In the genomic region with DNA sequence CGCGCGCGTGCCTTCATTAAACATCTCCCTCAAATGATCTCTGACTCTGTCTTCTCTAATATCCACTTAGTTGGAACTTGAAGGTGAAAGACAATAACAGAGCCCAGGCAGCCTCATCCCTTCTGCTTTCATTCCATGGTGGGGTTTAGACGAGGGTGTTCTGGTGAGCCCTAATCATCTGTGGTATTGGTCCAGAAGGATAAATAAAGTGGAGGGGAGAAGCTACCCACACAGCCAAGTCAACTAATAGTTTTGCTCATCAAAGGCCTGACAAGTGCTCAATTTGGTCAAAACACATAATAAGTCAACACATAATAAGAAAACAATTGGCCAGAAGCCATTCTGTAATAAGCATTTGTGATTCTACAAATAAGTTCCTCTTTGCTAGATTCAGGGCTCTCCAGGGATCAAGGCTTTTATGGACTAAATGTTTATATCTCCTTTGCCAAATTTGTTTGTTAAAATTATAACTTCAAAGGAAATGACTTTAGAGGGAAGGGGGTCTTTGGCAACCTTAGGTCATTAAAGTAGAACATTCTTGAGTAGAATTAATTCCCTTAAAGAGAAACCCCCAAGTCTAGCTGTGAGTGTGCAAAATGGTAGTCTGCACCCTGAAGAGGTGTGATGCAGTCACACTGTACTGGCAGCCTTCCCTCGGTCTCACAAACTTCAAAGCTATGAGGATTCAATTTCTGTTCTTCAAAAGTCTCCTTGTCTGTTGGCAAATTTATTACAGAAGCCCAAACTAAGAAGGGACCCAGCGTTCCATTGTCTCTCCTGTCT, we compare ENCODE assay signal across 35 mouse cellular contexts.
"Had no signal": no experiment of that assay in that cellular context is flagged by ENCODE, and none has a peak within 500 bp of the region (broad histone marks: within the 10 kb centered on the region; RNA-seq: fewer than 3 reads in every experiment).

No protein-coding gene starts in this region.

- H3K9me3 ChIP-seq: heart, embryonic 10.5 days; heart, embryonic 12.5 days; heart, embryonic 13.5 days; heart, embryonic 15.5 days; hindbrain, embryonic 10.5 days; hindbrain, embryonic 12.5 days; hindbrain, embryonic 13.5 days; hindbrain, embryonic 15.5 days; intestine, embryonic 15.5 days; kidney, embryonic 15.5 days had no signal

- DNase-seq: heart, adult 2 months; heart, postnatal 10 days; heart, postnatal 14 days; heart, postnatal 36 days; heart, postnatal 4 days; kidney, adult 11 months; kidney, adult 18-20 months; kidney, adult 2 months; kidney, adult 8-10 months; kidney, adult 9 months; kidney, postnatal 10 days; kidney, postnatal 14 days; kidney, postnatal 25 days; kidney, postnatal 36 days; kidney, postnatal 4 days; layer of hippocampus, adult 9-11 months had no signal

- H3K4me2 ChIP-seq: heart, embryonic 11.5 days; heart, embryonic 12.5 days; heart, embryonic 13.5 days; heart, embryonic 15.5 days; hindbrain, embryonic 12.5 days; hindbrain, embryonic 13.5 days; hindbrain, embryonic 14.5 days; hindbrain, embryonic 15.5 days; intestine, embryonic 15.5 days; kidney, embryonic 15.5 days had no signal

- H3K4me3 ChIP-seq: heart, adult 2 months; heart, embryonic 10.5 days; heart, embryonic 12.5 days; heart, embryonic 13.5 days; heart, embryonic 15.5 days; hindbrain, embryonic 10.5 days; hindbrain, embryonic 12.5 days; hindbrain, embryonic 13.5 days; hindbrain, embryonic 15.5 days; intestine, embryonic 15.5 days; kidney, embryonic 15.5 days; layer of hippocampus, adult 2 months had no signal

- H3K27me3 ChIP-seq: heart, embryonic 12.5 days; heart, embryonic 13.5 days; heart, embryonic 15.5 days; hindbrain, embryonic 12.5 days; hindbrain, embryonic 13.5 days; hindbrain, embryonic 15.5 days; intestine, embryonic 15.5 days; kidney, embryonic 15.5 days had no signal

- ATAC-seq: hindbrain, embryonic 16.5 days; hindbrain, postnatal 0 days; inflammation-experienced regulatory T-cells, adult 6 months; intestine, embryonic 15.5 days; intestine, embryonic 16.5 days; intestine, postnatal 0 days had no signal

- H3K4me1 ChIP-seq: heart, embryonic 12.5 days; heart, embryonic 15.5 days; hindbrain, embryonic 10.5 days; hindbrain, embryonic 12.5 days; hindbrain, embryonic 13.5 days; hindbrain, embryonic 15.5 days; intestine, embryonic 15.5 days; kidney, embryonic 15.5 days had no signal

- H3K9ac ChIP-seq: heart, embryonic 12.5 days; heart, embryonic 13.5 days; heart, embryonic 15.5 days; hindbrain, embryonic 12.5 days; hindbrain, embryonic 13.5 days; hindbrain, embryonic 14.5 days; hindbrain, embryonic 15.5 days; intestine, embryonic 15.5 days; kidney, embryonic 15.5 days had no signal

- H3K36me3 ChIP-seq: heart, embryonic 10.5 days; heart, embryonic 12.5 days; heart, embryonic 13.5 days; heart, embryonic 15.5 days; hindbrain, embryonic 10.5 days; hindbrain, embryonic 12.5 days; hindbrain, embryonic 13.5 days; hindbrain, embryonic 15.5 days; intestine, embryonic 15.5 days; kidney, embryonic 15.5 days had no signal

- H3K27ac ChIP-seq: heart, adult 2 months; heart, embryonic 10.5 days; heart, embryonic 13.5 days; heart, embryonic 15.5 days; hindbrain, embryonic 10.5 days; hindbrain, embryonic 12.5 days; hindbrain, embryonic 13.5 days; hindbrain, embryonic 14.5 days; hindbrain, embryonic 15.5 days; hindbrain, postnatal 0 days; intestine, embryonic 15.5 days; kidney, embryonic 15.5 days; kidney, postnatal 0 days; layer of hippocampus, adult 2 months had no signal
